Mouse (Mus musculus) hindbrain, embryonic 10.5 days (tissue): ENCODE data around the gene Zkscan14. TPM values are rescaled to one million over a fixed set of nuclear protein-coding genes. Genes with fewer than 3 reads are reported as not detected.
"Not testable (repeated sequence)": the region's sequence is repeated elsewhere in the genome, so short reads cannot be mapped to it uniquely, and the experiment has no call there.

Experiments
- DNase-seq: peaks from one replicate; pipeline ENCODE4 v3.0.0-alpha.2; 2017; ENCODE audit warnings: low spot score
- H3K27ac ChIP-seq: fragments of 300-500 bp; sonication (generic); 2 replicates; pipeline ENCODE4 v1.5.1; 2016; ENCODE audit warnings: mild to moderate bottlenecking, moderate library complexity
- H3K27me3 ChIP-seq: fragments of 300-500 bp; sonication (generic); 2 replicates; pipeline ENCODE4 v1.6.1; 2016; ENCODE audit warnings: mild to moderate bottlenecking; ENCODE audit not compliant: poor library complexity, insufficient read depth, severe bottlenecking
- H3K36me3 ChIP-seq: fragments of 300-500 bp; sonication (generic); 2 replicates; pipeline ENCODE4 v1.6.1; 2016; ENCODE audit warnings: mild to moderate bottlenecking, moderate library complexity
- H3K4me1 ChIP-seq: fragments of 300-500 bp; sonication (generic); replicated peaks from 2 replicates; pipeline ENCODE4 v1.6.1; 2016; ENCODE audit warnings: mild to moderate bottlenecking
- H3K4me3 ChIP-seq: fragments of 300-500 bp; sonication (generic); 2 replicates; pipeline ENCODE4 v1.5.1; 2016; ENCODE audit warnings: mild to moderate bottlenecking, moderate library complexity
- H3K9me3 ChIP-seq: fragments of 300-500 bp; sonication (generic); 2 replicates; pipeline ENCODE4 v1.6.1; 2016; ENCODE audit warnings: mild to moderate bottlenecking, moderate library complexity
- WGBS: fragments of 180-500 bp; shearing (Covaris S2); methylation state at CpG from one replicate; pipeline ENCODE4 v1.1.7; 2016; 5-methylcytosine and 5-hydroxymethylcytosine counted together
- polyA plus RNA-seq: library from polyadenylated mRNA; unstranded; fragments of >200 nt; fragmentation: Nextera tagmentation; extraction: Ambion mirVana; gene quantifications from 2 replicates; pipeline ENCODE4 v1.2.1, GENCODE M21; 2016

Gene Zkscan14
- polyA plus RNA-seq, 1 experiment from 2014 or later, result 9.2 TPM

GRCm38 (mm10) chr5:145217746-145218145, 16.1 kb upstream of the Zkscan14 start:
- H3K36me3 ChIP-seq, result peaks cover 87% of the 10 kb centered on the region
- DNase-seq, result no peak
- H3K27ac ChIP-seq, result no peak overlapping the region
- H3K27me3 ChIP-seq, result no peaks in the 10 kb centered on the region
- no peaks in the 10 kb centered on the region for H3K4me1 ChIP-seq
- 84% methylated on average over 6 of the region's 6 CpGs for WGBS
- H3K9me3 ChIP-seq, result no peaks in the 10 kb centered on the region
- H3K4me3 ChIP-seq, result no peak overlapping the region

DNA sequence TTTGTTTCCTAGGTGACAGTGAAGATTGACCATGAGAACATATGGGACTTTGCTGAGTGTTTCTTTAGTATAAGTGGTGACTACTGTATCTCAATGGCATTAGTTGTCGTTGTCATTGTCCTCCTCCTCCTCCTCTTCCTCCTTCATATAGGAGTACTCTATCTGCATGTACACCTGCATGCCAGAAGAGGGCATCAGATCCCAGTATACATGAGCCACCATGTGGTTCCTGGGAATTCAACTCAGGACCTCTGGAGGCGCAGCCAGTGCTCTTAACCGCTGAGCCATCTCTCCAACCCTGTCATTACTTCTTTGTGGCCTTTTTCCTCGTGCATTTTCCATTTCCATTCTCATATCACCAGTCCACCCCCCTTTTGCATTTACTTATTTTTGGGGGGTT, 13.0 kb upstream of the Zkscan14 start:
- no peak overlapping the region for H3K27ac ChIP-seq
- 72% methylated on average over 4 of the region's 4 CpGs for WGBS
- no peak for DNase-seq
- H3K9me3 ChIP-seq, result no peaks in the 10 kb centered on the region
- H3K4me1 ChIP-seq, result no peaks in the 10 kb centered on the region
- H3K27me3 ChIP-seq, result no peaks in the 10 kb centered on the region
- peaks cover 86% of the 10 kb centered on the region for H3K36me3 ChIP-seq
- H3K4me3 ChIP-seq, result no peak overlapping the region

DNA sequence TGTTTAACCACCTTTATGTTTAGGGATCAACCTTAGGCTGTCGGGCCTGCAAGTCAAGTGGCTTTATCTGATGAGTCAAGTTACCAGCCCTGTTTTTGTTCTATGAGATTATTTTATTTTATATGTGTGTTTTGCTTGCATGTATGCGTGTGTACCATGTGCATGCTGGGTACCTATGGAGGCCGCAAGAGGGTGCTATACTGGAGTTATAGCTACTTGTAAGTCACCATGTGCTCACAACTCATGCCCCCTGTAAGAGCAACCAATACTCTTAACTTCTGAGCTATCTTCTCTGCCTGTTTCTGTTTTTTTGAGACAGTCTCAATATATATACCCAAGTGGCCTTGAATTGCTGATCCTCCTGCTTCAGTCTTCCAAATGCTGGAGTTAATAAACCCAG, 11.8 kb upstream of the Zkscan14 start:
- WGBS, result 95% methylated on average over 3 of the region's 3 CpGs
- Histone ChIP-seq H3K9me3 (no peaks in the 10 kb centered on the region), H3K27me3 (no peaks in the 10 kb centered on the region), H3K4me3 (no peak overlapping the region), H3K27ac (no peak overlapping the region), H3K36me3 (peaks cover 84% of the 10 kb centered on the region), H3K4me1 (no peaks in the 10 kb centered on the region)
- DNase-seq, result no peak

- Histone ChIP-seq H3K36me3 (peaks cover 87% of the 10 kb centered on the region), H3K27me3 (no peaks in the 10 kb centered on the region), H3K4me3 (no peak overlapping the region), H3K4me1 (no peaks in the 10 kb centered on the region), H3K9me3 (no peaks in the 10 kb centered on the region), H3K27ac (no peak overlapping the region)
- 94% methylated on average over 4 of the region's 4 CpGs for WGBS
- DNase-seq, result no peak
Observed at GRCm38 (mm10) chr5:145212216-145212615, 10.5 kb upstream of the Zkscan14 start.

DNA sequence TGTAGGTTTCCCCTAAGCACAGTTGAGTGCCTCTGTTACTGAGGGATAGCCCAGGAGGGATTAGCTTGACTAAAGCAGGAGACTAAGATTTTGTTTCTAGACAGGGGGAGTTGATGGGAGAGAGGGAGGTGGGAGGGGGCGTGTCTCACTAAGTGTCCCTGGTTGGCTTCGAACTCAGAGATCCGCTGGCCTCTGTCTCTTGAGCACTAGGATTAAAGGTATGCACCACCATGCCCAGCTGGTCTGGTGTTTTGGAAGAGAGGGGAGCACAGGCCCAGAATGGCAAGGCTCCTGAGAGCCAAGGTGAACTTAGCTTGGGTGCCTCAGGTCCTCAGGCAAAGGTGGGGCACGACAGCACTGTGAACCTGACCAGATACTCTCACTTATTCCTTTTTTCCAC, 9.7 kb upstream of the Zkscan14 start:
- Histone ChIP-seq H3K27me3 (no peaks in the 10 kb centered on the region), H3K4me3 (no peak overlapping the region), H3K27ac (no peak overlapping the region), H3K9me3 (no peaks in the 10 kb centered on the region), H3K36me3 (peaks cover 93% of the 10 kb centered on the region), H3K4me1 (no peaks in the 10 kb centered on the region)
- WGBS, result 94% methylated on average over 4 of the region's 4 CpGs
- DNase-seq, result no peak

DNA sequence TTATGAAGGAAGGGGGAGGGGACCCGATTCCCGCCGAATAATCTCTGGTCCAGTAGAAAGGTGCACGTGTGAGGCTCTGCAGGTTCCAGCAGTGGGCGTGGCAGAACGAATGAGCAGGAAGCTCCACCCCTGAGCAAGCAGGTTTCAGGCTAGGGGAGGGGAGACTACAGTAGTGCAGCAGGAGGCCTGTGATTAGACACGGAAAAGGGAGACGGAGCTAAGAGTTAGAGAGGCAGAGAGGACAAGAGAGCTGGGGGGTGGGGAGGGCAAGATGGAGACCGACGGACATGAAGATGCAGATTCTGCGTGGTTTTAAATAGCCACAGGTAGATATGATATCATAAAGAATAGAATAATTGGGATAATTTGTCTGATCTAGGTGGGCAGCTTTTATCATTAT, 6.7 kb upstream of the Zkscan14 start:
- H3K9me3 ChIP-seq, H3K4me3 ChIP-seq, H3K27ac ChIP-seq, H3K4me1 ChIP-seq, DNase-seq, H3K27me3 ChIP-seq: not testable (repeated sequence)
- peaks cover 66% of the 10 kb centered on the region for H3K36me3 ChIP-seq
- 46% methylated on average over 11 of the region's 11 CpGs for WGBS

DNA sequence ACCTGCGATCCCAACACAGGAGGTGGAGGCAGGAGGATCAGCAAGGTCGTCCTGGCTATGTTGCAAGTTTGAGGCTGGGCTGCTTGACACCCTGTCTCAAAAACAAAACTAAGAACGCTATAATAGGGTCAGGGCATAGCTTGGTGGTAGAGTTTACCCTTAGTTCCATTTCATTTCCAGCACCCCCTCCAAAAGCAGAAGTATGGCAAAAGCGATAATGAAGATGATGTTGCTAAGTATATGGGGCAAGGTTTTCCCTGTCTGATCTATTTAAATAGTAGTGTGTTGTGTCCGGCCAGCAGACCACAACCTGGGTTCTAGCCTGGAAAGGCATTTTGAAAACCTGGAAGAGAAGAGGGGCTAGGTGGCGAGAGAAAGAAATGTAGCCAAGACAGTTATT, 6.3 kb upstream of the Zkscan14 start:
- peaks cover 14% of the 10 kb centered on the region for H3K4me1 ChIP-seq
- 85% methylated on average over 6 of the region's 6 CpGs for WGBS
- DNase-seq, result no peak
- peaks cover 62% of the 10 kb centered on the region for H3K36me3 ChIP-seq
- no peaks in the 10 kb centered on the region for H3K9me3 ChIP-seq
- no peaks in the 10 kb centered on the region for H3K27me3 ChIP-seq
- no peak overlapping the region for H3K27ac ChIP-seq
- H3K4me3 ChIP-seq, result no peak overlapping the region

DNA sequence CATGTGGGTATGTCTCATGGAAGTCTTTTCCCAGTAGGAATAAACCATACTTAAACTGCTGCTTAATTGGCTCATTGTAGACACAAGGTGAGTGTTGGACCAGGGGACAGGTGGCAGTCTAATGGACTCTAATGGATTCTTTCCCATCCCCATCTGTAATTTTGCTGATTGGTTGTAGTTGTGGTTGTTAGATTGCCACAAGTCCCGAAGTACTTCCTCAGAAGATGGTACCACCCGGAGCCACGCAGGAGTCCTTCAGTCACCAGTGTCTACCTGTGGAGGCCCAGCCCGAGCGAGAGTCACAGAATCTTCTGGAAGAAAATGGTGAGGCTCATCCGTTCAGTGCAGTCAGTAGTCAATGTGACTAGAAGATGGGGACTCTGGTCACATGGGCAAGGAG, 5.7 kb upstream of the Zkscan14 start:
- WGBS, result 95% methylated on average over 6 of the region's 6 CpGs

GRCm38 (mm10) chr5:145205041-145205440, 3.4 kb upstream of the Zkscan14 start:
- Histone ChIP-seq H3K4me3 (peak overlapping the region; percentile 71), H3K27ac (no peak overlapping the region; the same call in 1 of the 2 replicates), H3K4me1 (peaks cover 30% of the 10 kb centered on the region), H3K9me3 (no peaks in the 10 kb centered on the region), H3K27me3 (no peaks in the 10 kb centered on the region), H3K36me3 (peaks cover 34% of the 10 kb centered on the region)
- no peak for DNase-seq
- WGBS, result 23% methylated on average over 9 of the region's 9 CpGs

More for the DNA sequence above, 5.7 kb upstream of the Zkscan14 start:
- H3K4me3 ChIP-seq, result no peak overlapping the region
- H3K27ac ChIP-seq, result no peak overlapping the region
- H3K4me1 ChIP-seq, result peaks cover 16% of the 10 kb centered on the region
- DNase-seq, result no peak
- H3K27me3 ChIP-seq, result no peaks in the 10 kb centered on the region
- no peaks in the 10 kb centered on the region for H3K9me3 ChIP-seq
- peaks cover 56% of the 10 kb centered on the region for H3K36me3 ChIP-seq

- Histone ChIP-seq H3K4me1 (peaks cover 30% of the 10 kb centered on the region), H3K36me3 (peaks cover 26% of the 10 kb centered on the region), H3K9me3 (no peaks in the 10 kb centered on the region), H3K4me3 (peak within 1 kb of the TSS; percentile 71), H3K27me3 (no peaks in the 10 kb centered on the region), H3K27ac (peak within 1 kb of the TSS; percentile 87)
- under 1% methylated on average over 22 of the region's 22 CpGs for WGBS
- peak; percentile 98 for DNase-seq
Observed at GRCm38 (mm10) chr5:145203936-145204691, 2.4 kb upstream of the Zkscan14 start, which contains the start of gene Zkscan5. TSS of gene Zkscan5 (plus strand) at chr5:145204562.

- H3K9me3 ChIP-seq, result no peaks in the 10 kb centered on the region
- peaks cover 11% of the 10 kb centered on the region for H3K36me3 ChIP-seq
- peaks cover 30% of the 10 kb centered on the region for H3K4me1 ChIP-seq
- H3K4me3 ChIP-seq, result no peak overlapping the region
- no peak for DNase-seq
- no peak overlapping the region for H3K27ac ChIP-seq
- H3K27me3 ChIP-seq, result no peaks in the 10 kb centered on the region
- WGBS, result 53% methylated on average over 3 of the region's 3 CpGs
Observed at GRCm38 (mm10) chr5:145202446-145202845, 778 bp upstream of the Zkscan14 start.

DNA sequence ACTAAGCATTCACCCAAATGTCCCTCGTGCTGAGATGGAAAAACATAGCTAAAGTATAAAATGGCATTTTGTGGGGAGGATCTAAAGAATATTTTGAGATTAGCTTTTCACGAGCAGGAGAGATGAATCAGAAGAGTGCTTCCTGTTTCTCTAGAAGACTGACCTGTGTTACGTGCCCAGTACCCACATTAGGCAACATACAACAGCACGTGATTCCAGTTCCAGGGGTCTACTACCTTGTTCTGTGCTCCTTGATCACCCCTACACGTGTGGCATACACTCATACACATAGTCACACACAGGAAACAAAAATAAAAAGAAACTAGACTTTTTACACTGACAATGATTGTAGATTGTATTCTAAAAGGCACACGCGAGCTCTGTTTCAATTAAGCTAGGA, 1.3 kb downstream of the Zkscan14 start:
- Histone ChIP-seq H3K36me3 (peaks cover 10% of the 10 kb centered on the region), H3K9me3 (no peaks in the 10 kb centered on the region), H3K4me3 (peak overlapping the region; percentile 87; the same call in 1 of the 2 replicates), H3K27me3 (no peaks in the 10 kb centered on the region), H3K27ac (no peak overlapping the region), H3K4me1 (peaks cover 25% of the 10 kb centered on the region)
- DNase-seq, result no peak
- WGBS, result 79% methylated on average over 7 of the region's 7 CpGs

DNA sequence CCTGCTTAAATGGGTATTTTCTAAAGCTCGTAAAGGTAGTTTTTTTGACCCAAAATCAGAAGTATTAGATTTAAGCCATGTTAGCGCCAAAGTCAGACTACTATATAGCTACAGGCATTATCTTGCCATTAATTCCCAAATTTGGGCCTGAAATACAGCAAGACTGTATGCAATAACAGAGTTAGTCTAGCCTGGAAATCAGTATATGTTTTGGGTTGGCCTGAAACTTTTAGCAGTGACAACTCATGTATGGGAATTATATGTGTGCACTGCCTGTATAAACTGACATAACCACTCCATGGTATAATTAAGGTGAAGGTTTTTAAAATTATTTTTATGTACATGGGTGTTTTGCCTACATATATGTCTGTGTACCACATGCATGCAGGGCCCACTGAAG, 9.7 kb downstream of the Zkscan14 start, which contains the start of gene Atp5j2:
Gene Atp5j2 (minus strand): TSS at position 101 of the 400 bp plus-strand sequence.
- peak within 1 kb of the TSS; percentile 98 for H3K27ac ChIP-seq
- H3K4me1 ChIP-seq, result peaks cover 22% of the 10 kb centered on the region
- H3K36me3 ChIP-seq, result peaks cover 57% of the 10 kb centered on the region
- no peaks in the 10 kb centered on the region for H3K27me3 ChIP-seq
- WGBS, result 88% methylated on average over 2 of the region's 2 CpGs
- no peaks in the 10 kb centered on the region for H3K9me3 ChIP-seq
- no peak for DNase-seq
- peak within 1 kb of the TSS; percentile 95 for H3K4me3 ChIP-seq
